Mouse (Mus musculus) mouse embryonic stem cell (cell line): ENCODE results near the gene Fam189a1.

ENCODE experiments used
- in situ Hi-C, 2 experiments: fragments of 300-500 bp; cut with MboI; formaldehyde crosslinking; loops; 1 replicate in 1 of 2; 3 replicates in 1 of 2; pipeline ENCODE4 v1.14.3; 2019 to 2020; ENCODE audit warnings: low sequenced_read_pairs in 2 of 2, low pct_unique_long_range_greater_than_20kb in 1 of 2, mixed read lengths in 1 of 2; ENCODE audit not compliant: unreplicated experiment in 1 of 2

Fam189a1 gene

GRCm38 (mm10) chr7:64988015-64988414 is 168.4 kb downstream of the Fam189a1 start:
- in situ Hi-C loops, result no loop called here

DNA sequence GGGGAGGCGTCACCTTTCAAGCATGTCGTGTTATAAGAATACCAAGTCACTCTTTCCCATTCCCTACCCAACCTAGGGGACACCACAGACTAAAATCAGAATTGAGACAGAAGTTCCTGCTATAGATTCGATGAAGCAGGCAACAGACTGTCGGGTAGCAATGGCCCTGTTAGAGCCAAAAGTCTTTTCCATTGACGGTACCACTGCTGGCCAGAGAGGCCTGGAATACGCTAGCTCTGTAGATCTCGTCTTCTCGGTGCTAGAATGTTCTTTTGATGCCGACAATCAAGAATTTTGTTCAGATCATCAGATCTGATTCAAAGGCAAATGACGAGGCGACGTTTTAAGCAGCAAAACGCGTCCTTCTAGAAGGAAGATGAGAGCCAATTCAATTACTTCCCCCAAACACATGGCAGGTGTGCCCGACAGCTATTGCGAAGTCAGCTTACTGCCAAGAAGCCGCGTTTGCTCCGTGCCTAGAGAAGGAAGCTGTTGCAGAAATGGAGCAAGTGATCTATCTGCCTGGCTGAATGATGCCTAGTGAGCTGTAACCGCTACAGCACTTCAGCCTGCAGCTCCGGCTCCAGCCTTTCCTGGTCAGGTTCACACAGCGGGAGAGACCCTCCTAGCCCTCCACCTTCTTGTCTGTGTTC is 171.8 kb downstream of the Fam189a1 start:
- in situ Hi-C loops, result no loop called here

- in situ Hi-C loops, result no loop called here
These were observed 174.7 kb downstream of the Fam189a1 start for GRCm38 (mm10) chr7:64981511-64982235.

DNA sequence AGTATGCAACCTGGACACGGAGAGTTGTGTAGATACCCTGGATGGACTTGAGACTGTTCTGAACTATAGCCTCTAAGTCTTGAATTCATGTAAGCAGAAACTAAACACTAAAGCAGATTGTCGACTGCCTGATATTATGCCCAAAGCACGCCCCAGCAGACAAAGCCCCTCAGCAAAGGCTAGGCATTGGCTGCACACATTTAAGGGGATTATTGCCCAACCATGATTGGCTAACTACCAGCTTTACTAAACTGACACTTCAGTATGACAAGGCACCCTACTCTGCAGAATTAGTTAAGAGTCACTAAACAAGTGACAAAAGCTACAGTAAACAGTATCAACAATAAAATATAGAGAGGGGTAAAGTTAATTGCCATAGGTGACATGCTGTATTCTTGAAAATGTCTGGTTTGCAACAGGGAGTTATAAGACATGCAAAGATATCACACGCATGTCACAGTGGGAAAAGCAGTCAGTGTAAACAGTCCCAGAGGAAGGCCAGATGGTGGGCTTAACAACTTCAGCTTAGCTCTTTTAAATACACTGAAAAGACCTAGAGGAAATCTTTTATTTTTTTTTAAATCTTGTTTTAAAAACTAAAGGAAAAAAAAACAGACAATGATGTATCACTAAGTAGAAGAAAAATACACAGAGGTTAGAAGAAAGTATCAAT is 182.6 kb downstream of the Fam189a1 start:
- in situ Hi-C loops, result loop anchor here in 1 of 2 experiments (25.0 kb wide), 1 partner anchor 664 kb away; the partner anchor contains the start of gene Tarsl2

GRCm38 (mm10) chr7:64962128-64962527 is 194.2 kb downstream of the Fam189a1 start:
- in situ Hi-C loops, result loop anchor here in 1 of 2 experiments (25.0 kb wide), 1 partner anchor 675 kb away; the partner anchor contains the start of gene Tarsl2

GRCm38 (mm10) chr7:64959087-64959486 is 197.3 kb downstream of the Fam189a1 start:
- in situ Hi-C loops, result loop anchor here in 1 of 2 experiments (25.0 kb wide), 1 partner anchor 678 kb away; the partner anchor contains the start of gene Tarsl2

DNA sequence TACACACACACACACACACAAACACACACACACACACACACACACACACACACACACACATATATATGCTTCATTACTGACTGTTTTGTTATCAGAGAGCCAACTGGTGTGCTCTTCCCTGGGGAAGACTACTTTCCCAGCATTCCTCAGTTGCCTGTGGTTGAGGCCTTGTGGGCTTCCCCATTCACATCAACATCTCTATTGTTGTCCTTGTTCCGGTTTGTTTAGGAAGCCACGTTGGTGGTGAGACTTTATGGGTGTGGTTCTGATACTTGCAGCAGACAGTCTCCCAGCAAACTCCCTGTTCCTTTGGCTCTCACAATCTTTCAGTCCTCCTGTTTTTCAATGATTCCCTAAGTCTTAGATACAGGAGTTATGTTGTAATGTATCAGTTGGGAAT is 204.2 kb downstream of the Fam189a1 start:
- in situ Hi-C loops, result loop anchor here in 1 of 2 experiments (25.0 kb wide), 1 partner anchor 685 kb away; the partner anchor contains the start of gene Tarsl2

- in situ Hi-C loops, result loop anchor here in 1 of 2 experiments (25.0 kb wide), 1 partner anchor 687 kb away; the partner anchor contains the start of gene Tarsl2
These were observed 205.6 kb downstream of the Fam189a1 start for GRCm38 (mm10) chr7:64950771-64951099.

DNA sequence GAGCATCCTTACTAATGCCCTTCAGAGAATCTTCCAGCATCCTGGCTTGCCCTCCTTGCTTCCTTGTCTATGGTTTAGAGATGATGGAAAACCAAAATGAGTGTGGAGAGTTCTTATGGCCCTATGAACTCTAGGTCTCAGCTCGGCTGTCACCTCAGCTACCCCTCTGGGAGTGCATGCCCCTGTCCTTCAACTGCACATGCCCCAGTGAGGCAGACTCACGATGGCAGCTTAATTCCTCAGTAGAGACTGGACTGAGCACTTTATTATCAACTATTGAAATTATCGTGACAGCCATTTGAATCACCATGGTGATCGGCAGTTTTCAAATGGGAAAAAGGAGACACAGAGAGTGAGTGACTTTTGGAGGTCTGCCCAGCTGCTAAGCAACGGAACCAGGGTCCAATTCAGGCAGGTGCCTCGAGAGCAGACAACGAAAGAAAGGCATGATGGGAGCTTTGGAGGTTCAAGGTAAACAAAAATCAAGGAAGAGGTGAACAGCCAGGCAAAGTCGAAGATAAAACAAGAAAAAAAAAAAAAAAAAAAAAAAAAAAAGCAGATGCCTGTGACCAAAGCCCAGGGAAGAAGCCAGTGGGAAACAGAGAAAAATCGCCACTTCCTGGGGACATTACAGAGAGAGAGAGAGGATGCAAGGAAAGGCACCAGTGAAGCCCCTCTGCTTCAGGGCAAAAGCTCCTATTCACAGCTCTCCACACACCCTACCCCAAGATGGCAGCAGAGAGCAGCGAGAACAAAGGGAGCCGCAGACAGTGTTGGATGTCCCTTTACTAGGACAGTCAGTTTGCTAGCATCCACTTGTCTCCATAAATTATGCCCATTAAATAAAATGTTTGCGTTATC is 206.2 kb downstream of the Fam189a1 start:
- in situ Hi-C loops, result loop anchor here (10.0 to 25.0 kb wide), 2 partner anchors 125 to 687 kb away; partner anchors contain the start of gene Tarsl2 (in 1 of the 2)

- in situ Hi-C loops, result loop anchor here in 1 of 2 experiments (10.0 kb wide), 1 partner anchor 125 kb away; no protein-coding TSS in a partner anchor
These were observed 206.9 kb downstream of the Fam189a1 start for GRCm38 (mm10) chr7:64949465-64949864.

GRCm38 (mm10) chr7:64944686-64945085 is 211.7 kb downstream of the Fam189a1 start:
- in situ Hi-C loops, result loop anchor here in 1 of 2 experiments (10.0 kb wide), 1 partner anchor 130 kb away; no protein-coding TSS in a partner anchor

- in situ Hi-C loops, result loop anchor here in 1 of 2 experiments (10.0 kb wide), 1 partner anchor 131 kb away; no protein-coding TSS in a partner anchor
These were observed 212.2 kb downstream of the Fam189a1 start for GRCm38 (mm10) chr7:64944175-64944574.

DNA sequence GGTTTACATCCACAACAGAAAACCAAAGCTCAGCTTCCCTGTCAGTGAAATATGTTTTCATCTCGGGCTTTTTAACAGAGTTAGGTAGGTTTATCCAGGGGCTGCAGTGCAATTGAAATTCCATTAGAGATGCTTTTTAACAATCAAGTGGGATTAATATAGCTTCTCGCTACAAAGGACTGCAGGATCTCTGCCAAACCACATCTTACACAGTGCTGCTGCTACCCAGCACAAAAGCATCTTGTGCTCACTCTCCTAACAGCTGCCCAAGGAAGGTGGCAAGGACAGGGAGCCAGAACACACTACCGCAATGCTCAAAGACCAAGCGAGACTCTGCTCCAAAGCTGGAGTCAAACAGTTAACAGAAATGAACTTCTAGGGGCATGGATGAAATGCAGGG is 219.4 kb downstream of the Fam189a1 start:
- in situ Hi-C loops, result no loop called here

DNA sequence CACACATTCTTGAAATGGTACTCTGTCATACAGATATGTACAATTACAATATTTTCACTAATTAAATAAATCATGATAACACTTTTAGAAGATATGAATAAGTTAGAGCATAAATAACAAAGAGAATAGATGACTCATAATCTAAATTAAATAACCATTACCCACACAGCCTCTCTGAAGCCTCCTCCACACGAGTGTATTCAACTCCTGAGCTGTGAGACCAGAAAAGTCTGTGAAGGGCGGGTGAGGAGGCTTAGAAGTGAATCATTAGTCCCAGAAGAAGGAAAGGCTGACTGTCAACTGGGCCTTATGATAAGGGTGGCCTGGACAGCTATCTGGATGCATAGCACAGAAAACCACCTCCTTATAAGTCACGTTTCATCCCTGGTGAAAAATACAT is 222.3 kb downstream of the Fam189a1 start:
- in situ Hi-C loops, result no loop called here

DNA sequence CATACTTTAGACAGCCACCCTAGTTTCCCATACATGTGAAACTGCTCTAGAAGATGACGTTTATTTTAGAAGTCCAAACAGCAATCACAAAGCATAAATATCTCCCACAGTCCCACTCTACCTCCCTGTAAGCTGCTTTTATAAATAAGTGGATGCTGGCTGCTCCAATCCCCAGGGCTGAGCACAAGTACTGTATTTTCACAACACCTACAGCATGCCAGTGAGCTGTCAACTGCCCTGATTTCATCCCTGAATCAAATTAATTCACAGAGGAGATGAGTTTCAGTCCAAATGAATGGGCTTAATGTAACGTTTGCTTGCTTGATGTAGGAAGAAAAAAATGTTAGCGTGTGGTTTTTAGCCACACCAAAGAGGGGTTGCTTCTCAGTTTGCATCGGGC is 225.4 kb downstream of the Fam189a1 start:
- in situ Hi-C loops, result no loop called here

GRCm38 (mm10) chr7:64923918-64924317 is 232.5 kb downstream of the Fam189a1 start:
- in situ Hi-C loops, result loop anchor here in 1 of 2 experiments (5.0 kb wide), 1 partner anchor 82 kb away; no protein-coding TSS in a partner anchor

DNA sequence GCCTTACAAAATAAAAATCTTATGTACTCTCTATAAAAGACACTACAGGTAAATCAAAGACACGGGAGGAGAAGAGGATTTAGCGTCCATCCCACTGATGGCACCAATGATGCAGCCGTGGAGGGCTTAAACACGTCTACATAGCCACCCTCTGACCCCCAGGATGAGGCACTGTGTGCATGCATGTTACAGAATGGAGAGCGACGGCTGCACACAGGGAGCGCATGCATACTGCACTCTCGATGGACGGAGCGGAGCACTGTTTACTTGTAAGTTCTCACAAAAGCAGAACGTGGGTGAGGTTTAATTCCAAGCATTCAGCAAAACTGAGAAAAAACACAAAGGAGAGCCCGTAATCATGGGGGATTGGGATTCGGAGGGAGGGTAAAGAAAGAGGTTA is 235.2 kb downstream of the Fam189a1 start:
- in situ Hi-C loops, result loop anchor here in 1 of 2 experiments (5.0 kb wide), 1 partner anchor 79 kb away; no protein-coding TSS in a partner anchor

GRCm38 (mm10) chr7:64920735-64921134 is 235.6 kb downstream of the Fam189a1 start:
- in situ Hi-C loops, result loop anchor here in 1 of 2 experiments (5.0 kb wide), 1 partner anchor 78 kb away; no protein-coding TSS in a partner anchor
